Mouse (Mus musculus) testis, adult 2 months (tissue): Measurements from ENCODE around the gene Olfr47.
"Not testable (repeated sequence)": the region's sequence is repeated elsewhere in the genome, so short reads cannot be mapped to it uniquely, and the experiment has no call there.

Source experiments
- CTCF ChIP-seq: fragments of 200-500 bp; IDR thresholded peaks from 2 replicates; pipeline ENCODE4 v1.5.1; 2012; ENCODE audit warnings: low read depth, mild to moderate bottlenecking, inconsistent platforms, low read length, moderate library complexity; ENCODE audit not compliant: control insufficient read depth, insufficient read depth, insufficient replicate concordance
- POLR2A ChIP-seq: fragments of 200-500 bp; IDR thresholded peaks from 2 replicates; pipeline ENCODE4 v1.6.1; 2012; ENCODE audit warnings: low read depth, mild to moderate bottlenecking, inconsistent platforms, low read length, moderate library complexity; ENCODE audit not compliant: control insufficient read depth

GRCm38 (mm10) chr6:43212873-43213272, 18.5 kb upstream of the Olfr47 start, which contains the start of gene Olfr434:
- TF ChIP-seq POLR2A, CTCF: not testable (repeated sequence)
